Mouse (Mus musculus): Measurements from ENCODE around the gene Aadacl2.
A peak's percentile ranks its signal among the peaks of the same experiment; 100 is the strongest.

The Aadacl2 gene

GRCm38 (mm10) chr3:60006443-60006842 lies at the start of gene Aadacl2:
TSS of gene Aadacl2 (plus strand) at chr3:60006743.
- DNase-seq (ENCODE audit: low read depth) = no peak

GRCm38 (mm10) chr3:59970891-59971290 lies 35.7 kb upstream of the Aadacl2 start:
- DNase-seq (ENCODE audit: low read depth) = no peak

- DNase-seq (ENCODE audit: low read depth) = no peak
Measured at GRCm38 (mm10) chr3:59974591-59974990, 32.0 kb upstream of the Aadacl2 start.

- no peak for DNase-seq (ENCODE audit: low read depth)
Measured at GRCm38 (mm10) chr3:60003622-60004021, 2.9 kb upstream of the Aadacl2 start.

GRCm38 (mm10) chr3:60025417-60025816 lies 18.9 kb downstream of the Aadacl2 start, which contains the start of gene Aadac:
TSS of gene Aadac (plus strand) at chr3:60025717.
- DNase-seq (ENCODE audit: low read depth) = no peak

- no peak for DNase-seq (ENCODE audit: low read depth)
Measured at GRCm38 (mm10) chr3:60031511-60031910, 25.0 kb downstream of the Aadacl2 start.

GRCm38 (mm10) chr3:60046221-60046913 lies 39.8 kb downstream of the Aadacl2 start:
- no peak for DNase-seq (ENCODE audit: low read depth)

- peak; percentile 3 for DNase-seq (ENCODE audit: low read depth)
Measured at GRCm38 (mm10) chr3:60053231-60053927, 46.8 kb downstream of the Aadacl2 start.

- DNase-seq (ENCODE audit: low read depth) = peak; percentile 23
Measured at GRCm38 (mm10) chr3:60053931-60054330, 47.4 kb downstream of the Aadacl2 start.

GRCm38 (mm10) chr3:60056451-60056850 lies 49.9 kb downstream of the Aadacl2 start:
- DNase-seq (ENCODE audit: low read depth) = peak; percentile 71

- DNase-seq (ENCODE audit: low read depth) = no peak
Measured at GRCm38 (mm10) chr3:60057070-60057808, 50.7 kb downstream of the Aadacl2 start.

GRCm38 (mm10) chr3:60057809-60058082 lies 51.2 kb downstream of the Aadacl2 start:
- DNase-seq (ENCODE audit: low read depth) = no peak

All from NIH3T3 (cell line).